Mouse (Mus musculus): ENCODE measurements around the gene Nek6.

DNA sequence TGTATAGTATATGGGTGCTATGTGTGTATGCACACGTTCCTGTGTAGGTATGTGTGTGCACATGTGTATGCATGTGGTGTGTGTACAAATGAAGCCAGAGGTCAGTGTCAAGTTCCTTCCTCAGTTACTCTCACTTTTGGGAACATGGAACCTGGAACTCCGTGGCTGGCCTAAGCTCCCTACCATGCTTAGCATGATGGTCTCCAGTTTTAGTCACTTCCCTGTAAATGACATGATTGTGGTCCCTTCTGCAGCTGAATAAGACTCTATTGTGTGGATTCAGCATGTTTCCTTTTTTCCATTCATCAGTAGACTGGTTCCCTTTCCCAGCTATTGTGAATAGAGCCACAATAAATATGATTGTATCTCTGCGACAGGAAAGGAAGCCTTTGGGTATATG is 31.9 kb upstream of the Nek6 start:
- no peak for TF ChIP-seq CTCF (conservative IDR thresholded peaks at IDR 0.05; ENCODE audit: insufficient read depth, insufficient read length, low read depth, low read length)
- TF ChIP-seq POLR2A (IDR thresholded peaks at IDR 0.05; ENCODE audit: low read depth, low read length) = no peak
